ENCODE assay signal across 26 mouse cellular contexts in the genomic region with DNA sequence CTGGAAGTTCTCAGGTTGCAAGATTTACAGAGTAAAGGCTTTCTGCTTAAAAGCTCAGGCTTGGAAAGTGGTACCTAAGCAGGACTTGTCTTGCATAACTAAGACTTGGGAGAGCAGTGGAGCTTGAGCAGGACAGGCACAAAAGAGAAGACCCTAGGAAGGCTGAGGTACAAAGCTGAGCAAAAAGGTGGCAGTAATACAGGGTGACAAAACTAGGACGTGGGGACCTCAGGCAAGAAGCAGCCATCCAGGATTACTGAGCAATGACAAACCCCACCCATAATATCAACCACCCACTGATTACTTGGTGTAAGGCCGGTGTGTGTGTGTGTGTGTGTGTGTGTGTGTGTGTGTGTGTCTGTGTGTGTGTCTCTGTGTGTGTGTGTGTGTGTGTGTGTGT.
"Had no signal": no experiment of that assay in that cellular context is flagged by ENCODE, and none has a peak within 500 bp of the region (broad histone marks: within the 10 kb centered on the region; RNA-seq: fewer than 3 reads in every experiment).

No protein-coding gene starts in this region.

- H3K4me3 ChIP-seq: heart, adult 2 months; heart, embryonic 13.5 days; heart, embryonic 15.5 days; hindbrain, embryonic 13.5 days; hindbrain, embryonic 15.5 days; kidney, embryonic 15.5 days; left cerebral cortex, adult 2 months; limb, embryonic 13.5 days; limb, embryonic 15.5 days; liver, embryonic 12.5 days had no signal

- H3K9ac ChIP-seq: heart, embryonic 13.5 days; heart, embryonic 15.5 days; hindbrain, embryonic 13.5 days; hindbrain, embryonic 15.5 days; kidney, embryonic 15.5 days; limb, embryonic 13.5 days; limb, embryonic 15.5 days; liver, embryonic 12.5 days; liver, embryonic 14.5 days had no signal

- DNase-seq: gastrocnemius, postnatal 14 days; gastrocnemius, postnatal 36 days; heart, adult 2 months; heart, postnatal 14 days; heart, postnatal 36 days; kidney, adult 11 months; kidney, adult 2 months; kidney, adult 9 months; kidney, postnatal 14 days; kidney, postnatal 36 days; layer of hippocampus, adult 9-11 months; left cerebral cortex, postnatal 4 days had no signal

- H3K4me1 ChIP-seq: heart, embryonic 15.5 days; liver, embryonic 12.5 days had no signal

- H3K4me2 ChIP-seq: heart, embryonic 11.5 days; heart, embryonic 13.5 days; heart, embryonic 15.5 days; hindbrain, embryonic 13.5 days; hindbrain, embryonic 15.5 days; kidney, embryonic 15.5 days; limb, embryonic 13.5 days; limb, embryonic 15.5 days; liver, embryonic 12.5 days had no signal

- H3K27me3 ChIP-seq: heart, embryonic 13.5 days; heart, embryonic 15.5 days; hindbrain, embryonic 13.5 days; hindbrain, embryonic 15.5 days; kidney, embryonic 15.5 days; limb, embryonic 15.5 days; liver, embryonic 12.5 days had no signal

- ATAC-seq: hindbrain, postnatal 0 days; intestine, embryonic 16.5 days; liver, embryonic 12.5 days had no signal

- H3K9me3 ChIP-seq: heart, embryonic 13.5 days; heart, embryonic 15.5 days; hindbrain, embryonic 13.5 days; hindbrain, embryonic 15.5 days; kidney, embryonic 15.5 days; limb, embryonic 13.5 days; limb, embryonic 15.5 days; liver, embryonic 12.5 days had no signal

- H3K27ac ChIP-seq: heart, adult 2 months; heart, embryonic 13.5 days; heart, embryonic 15.5 days; hindbrain, embryonic 13.5 days; hindbrain, embryonic 15.5 days; hindbrain, postnatal 0 days; kidney, embryonic 15.5 days; kidney, postnatal 0 days; left cerebral cortex, adult 2 months; limb, embryonic 13.5 days; limb, embryonic 15.5 days; liver, embryonic 12.5 days; liver, embryonic 14.5 days had no signal

- H3K36me3 ChIP-seq: heart, embryonic 13.5 days; heart, embryonic 15.5 days; hindbrain, embryonic 13.5 days; hindbrain, embryonic 15.5 days; kidney, embryonic 15.5 days; limb, embryonic 13.5 days; limb, embryonic 15.5 days; liver, embryonic 12.5 days had no signal
